Mouse (Mus musculus) lung, embryonic 16.5 days (tissue): ENCODE results near the gene Cep170b. TPM values are rescaled to one million over a fixed set of nuclear protein-coding genes. Genes with fewer than 3 reads are reported as not detected.

Experiments
- ATAC-seq: fragments of 200-750 bp; cut with Nextera tagmentation; 2 replicates; pipeline ENCODE4 v1.8.0; 2017; ENCODE audit warnings: low read depth, mild to moderate bottlenecking, moderate library complexity
- H3K27ac ChIP-seq: fragments of 300-500 bp; sonication (generic); 2 replicates; pipeline ENCODE4 v1.5.1; 2014; ENCODE audit warnings: mild to moderate bottlenecking, control low read depth, low read length
- H3K27me3 ChIP-seq: fragments of 300-500 bp; sonication (generic); 2 replicates; pipeline ENCODE4 v1.6.1; 2014; ENCODE audit warnings: low read depth, low read length, mixed read lengths; ENCODE audit not compliant: control insufficient read depth, insufficient read depth
- H3K36me3 ChIP-seq: fragments of 300-500 bp; sonication (generic); 2 replicates; pipeline ENCODE4 v1.6.1; 2014; ENCODE audit warnings: low read length; ENCODE audit not compliant: control insufficient read depth, insufficient read depth
- H3K4me1 ChIP-seq: fragments of 300-500 bp; sonication (generic); replicated peaks from 2 replicates; pipeline ENCODE4 v1.6.1; 2014; ENCODE audit warnings: low read length, mixed read lengths; ENCODE audit not compliant: control insufficient read depth, insufficient read depth
- H3K4me2 ChIP-seq: fragments of 300-500 bp; sonication (generic); 2 replicates; pipeline ENCODE4 v1.6.1; 2014; ENCODE audit warnings: low read depth, low read length, control low read depth
- H3K4me3 ChIP-seq: fragments of 300-500 bp; sonication (generic); 2 replicates; pipeline ENCODE4 v1.5.1; 2014; ENCODE audit warnings: mild to moderate bottlenecking, low read length, control low read depth
- H3K9ac ChIP-seq: fragments of 300-500 bp; sonication (generic); 2 replicates; pipeline ENCODE4 v1.6.1; 2014; ENCODE audit warnings: low read length, control low read depth
- H3K9me3 ChIP-seq: fragments of 300-500 bp; sonication (generic); 2 replicates; pipeline ENCODE4 v1.6.1; 2016; ENCODE audit warnings: low read length; ENCODE audit not compliant: control insufficient read depth
- WGBS: fragments of 180-500 bp; shearing (Covaris S2); extraction: QIAGEN DNeasy Blood & Tissue Kit; methylation state at CpG from one replicate; pipeline ENCODE4 v1.1.7; 2014; 5-methylcytosine and 5-hydroxymethylcytosine counted together
- polyA plus RNA-seq: library from polyadenylated mRNA; unstranded; fragments of >200 nt; fragmentation: Nextera tagmentation; extraction: Ambion mirVana; gene quantifications from 2 replicates; pipeline ENCODE4 v1.2.1, GENCODE M21; 2015

Gene Cep170b
- polyA plus RNA-seq, 1 experiment from 2014 or later, result 13.5 TPM

DNA sequence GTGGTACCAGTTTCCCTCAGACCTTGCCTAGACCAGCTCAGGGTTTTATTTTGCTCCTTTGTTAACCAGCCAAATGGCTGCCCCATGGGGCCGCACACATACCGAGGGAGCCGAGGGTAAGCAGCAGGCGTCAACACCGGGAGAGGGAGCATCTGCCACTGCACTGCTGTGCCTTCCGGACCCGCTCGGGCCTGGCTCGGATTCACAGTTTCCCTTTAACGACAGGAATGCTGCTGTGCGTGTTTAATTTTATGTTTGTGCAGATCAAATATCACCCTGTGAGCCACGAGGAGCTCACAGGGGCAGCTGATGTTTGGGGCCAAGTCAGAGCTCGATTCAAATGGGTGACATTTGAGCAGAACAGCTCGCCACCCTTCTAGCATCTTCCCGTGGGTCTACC lies 19.7 kb upstream of the Cep170b start:
- Histone ChIP-seq H3K27ac (no peak overlapping the region), H3K27me3 (peaks cover 2% of the 10 kb centered on the region; the same call in 1 of the 2 replicates), H3K9me3 (no peaks in the 10 kb centered on the region), H3K4me2 (peak overlapping the region; percentile 38), H3K9ac (peak overlapping the region; percentile 42), H3K36me3 (no peaks in the 10 kb centered on the region), H3K4me3 (peak overlapping the region; percentile 4; the same call in 1 of the 2 replicates), H3K4me1 (peaks cover 10% of the 10 kb centered on the region)
- WGBS, result 5% methylated on average over 15 of the region's 15 CpGs
- peak; percentile 51; the same call in 1 of the 2 replicates for ATAC-seq

DNA sequence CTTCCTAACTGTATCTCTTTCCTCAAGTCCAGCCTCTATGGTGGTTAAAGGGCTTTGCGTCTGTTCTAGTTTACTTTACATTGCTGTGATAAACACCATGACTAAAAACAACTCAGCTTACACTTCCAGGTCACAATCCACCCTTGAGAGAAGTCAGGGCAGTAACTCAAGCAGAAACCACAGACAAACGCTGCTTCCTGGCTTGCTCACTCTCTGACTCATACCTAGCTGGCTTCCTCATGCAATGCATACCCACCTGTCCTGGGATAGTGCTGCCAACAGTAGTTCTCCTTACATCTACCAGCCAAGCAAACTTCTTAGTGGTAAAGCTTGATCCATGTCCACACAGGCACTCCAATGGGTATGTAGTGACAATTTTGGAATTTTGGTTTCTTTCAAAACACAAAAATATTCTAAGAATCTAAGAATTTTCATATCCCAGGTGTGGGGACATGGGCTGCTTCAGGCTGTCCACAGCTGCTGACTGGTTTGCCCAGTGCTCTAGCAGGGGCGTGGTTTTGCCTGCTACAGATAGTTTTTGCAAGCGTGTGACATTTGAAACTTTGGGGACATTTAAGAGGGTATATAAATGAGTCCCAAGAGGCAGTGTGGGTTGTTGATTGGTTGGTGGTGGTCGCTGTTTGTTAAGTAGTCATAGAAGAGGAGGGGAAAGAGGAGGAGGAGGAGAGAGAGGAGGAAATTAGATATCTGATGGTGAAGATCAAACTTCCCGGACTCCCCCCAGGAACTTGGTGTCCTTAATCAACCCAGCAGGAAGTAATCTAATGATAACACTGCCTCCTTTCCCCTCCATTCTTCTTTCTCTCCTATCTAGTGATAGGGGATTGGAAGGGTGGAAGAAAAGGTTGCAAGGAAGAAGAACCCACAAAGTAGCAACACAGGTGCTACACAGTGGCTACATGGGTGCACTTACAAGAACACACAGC lies 17.6 kb upstream of the Cep170b start:
- no peak for ATAC-seq
- H3K4me1 ChIP-seq, result peaks cover 10% of the 10 kb centered on the region
- H3K27ac ChIP-seq, result no peak overlapping the region
- H3K36me3 ChIP-seq, result no peaks in the 10 kb centered on the region
- WGBS, result 37% methylated on average over 6 of the region's 6 CpGs
- H3K9ac ChIP-seq, result no peak overlapping the region
- peaks cover 2% of the 10 kb centered on the region; the same call in 1 of the 2 replicates for H3K27me3 ChIP-seq
- no peaks in the 10 kb centered on the region for H3K9me3 ChIP-seq
- no peak overlapping the region for H3K4me2 ChIP-seq
- no peak overlapping the region for H3K4me3 ChIP-seq

DNA sequence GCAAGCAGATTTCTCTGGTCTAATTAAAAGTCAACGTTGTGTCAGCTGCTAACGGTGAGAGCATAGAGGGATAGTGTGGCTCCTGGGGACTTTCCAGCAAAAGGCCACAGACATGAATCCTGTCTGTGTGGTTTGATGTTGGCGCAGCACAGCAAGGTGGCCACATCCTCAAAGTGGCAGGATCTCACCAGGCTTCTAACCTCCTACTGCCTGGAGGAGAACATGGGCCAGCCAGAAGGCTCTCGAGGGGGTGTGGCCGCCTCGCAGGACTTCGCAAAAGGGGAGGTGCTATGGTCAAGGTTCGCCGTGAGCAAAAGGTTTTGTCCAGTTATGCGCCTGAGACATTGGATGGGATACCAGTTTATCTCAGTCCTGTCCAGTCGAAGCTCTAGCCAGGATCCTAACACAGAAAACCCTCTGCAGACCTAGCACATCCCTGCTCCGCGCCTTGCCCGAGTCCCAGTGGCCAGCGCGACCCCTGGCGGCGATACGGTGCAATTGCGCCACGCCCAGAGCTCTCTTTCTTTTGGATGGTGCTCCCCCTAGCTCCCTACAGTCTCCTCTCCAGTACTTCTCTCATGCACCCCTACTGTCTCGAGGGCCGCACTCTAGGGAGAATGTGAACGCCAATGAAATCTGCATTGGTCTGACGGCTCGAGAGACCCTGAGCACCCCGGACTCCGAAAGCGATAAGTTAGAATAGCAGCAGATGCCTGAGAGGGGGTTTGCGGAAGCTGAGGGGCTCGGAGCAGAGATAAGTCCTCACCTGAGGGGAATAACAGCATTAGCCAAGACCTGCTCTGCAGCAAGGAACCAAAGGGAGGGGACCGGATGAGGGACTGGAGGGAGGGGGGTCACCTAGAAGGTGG lies 13.3 kb upstream of the Cep170b start:
- H3K4me2 ChIP-seq, result peak overlapping the region; percentile 51
- H3K4me1 ChIP-seq, result no peaks in the 10 kb centered on the region
- peak overlapping the region; percentile 25; the same call in 1 of the 2 replicates for H3K9ac ChIP-seq
- ATAC-seq, result peak; percentile 91
- no peaks in the 10 kb centered on the region for H3K9me3 ChIP-seq
- H3K27me3 ChIP-seq, result peaks cover 3% of the 10 kb centered on the region; the same call in 1 of the 2 replicates
- no peaks in the 10 kb centered on the region for H3K36me3 ChIP-seq
- no peak overlapping the region for H3K27ac ChIP-seq
- peak overlapping the region; percentile 30 for H3K4me3 ChIP-seq
- WGBS, result 9% methylated on average over 32 of the region's 32 CpGs

DNA sequence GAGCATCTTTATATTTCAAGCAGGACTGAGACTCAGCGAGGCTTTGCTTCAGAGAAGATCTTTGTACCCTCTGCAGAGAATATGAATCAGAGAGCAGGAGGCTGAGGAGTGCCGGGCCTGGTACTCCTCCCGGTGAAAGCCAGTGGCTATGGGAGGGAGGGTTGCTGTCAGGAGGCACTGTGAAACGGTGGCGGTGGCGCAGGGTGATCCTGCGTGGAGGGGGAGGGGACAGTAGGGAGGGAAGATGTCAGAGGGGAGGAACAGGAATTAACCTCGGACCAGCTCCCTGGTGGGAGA lies 12.7 kb upstream of the Cep170b start:
- no peak overlapping the region for H3K9ac ChIP-seq
- peaks cover 3% of the 10 kb centered on the region; the same call in 1 of the 2 replicates for H3K27me3 ChIP-seq
- no peak overlapping the region for H3K4me3 ChIP-seq
- WGBS, result 16% methylated on average over 8 of the region's 8 CpGs
- no peaks in the 10 kb centered on the region for H3K9me3 ChIP-seq
- no peaks in the 10 kb centered on the region for H3K36me3 ChIP-seq
- no peaks in the 10 kb centered on the region for H3K4me1 ChIP-seq
- H3K4me2 ChIP-seq, result no peak overlapping the region
- peak; percentile 11; the same call in 1 of the 2 replicates for ATAC-seq
- no peak overlapping the region for H3K27ac ChIP-seq

DNA sequence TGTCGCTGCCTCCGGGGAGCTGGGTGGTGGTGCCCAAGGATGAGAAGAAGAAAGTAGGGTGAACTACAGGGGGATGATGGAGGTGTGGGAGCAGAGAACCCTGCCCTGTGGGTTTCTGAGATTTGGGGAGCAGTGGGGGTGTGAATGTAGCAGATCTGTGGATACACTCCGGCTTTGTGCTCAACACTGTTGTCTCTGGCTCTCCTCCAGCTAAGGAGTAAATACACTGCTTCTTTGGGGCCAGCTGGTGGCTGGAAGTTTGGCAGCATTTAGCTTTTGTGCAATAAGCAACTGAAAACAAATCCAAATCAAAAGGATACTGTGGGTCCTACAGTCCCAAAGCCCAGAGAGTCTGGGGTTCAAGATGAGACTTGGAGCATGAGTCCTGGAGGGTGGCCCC lies 6.3 kb upstream of the Cep170b start:
- Histone ChIP-seq H3K36me3 (no peaks in the 10 kb centered on the region), H3K9ac (no peak overlapping the region), H3K9me3 (no peaks in the 10 kb centered on the region), H3K4me2 (no peak overlapping the region), H3K4me1 (peaks cover 8% of the 10 kb centered on the region), H3K27me3 (no peaks in the 10 kb centered on the region), H3K27ac (peak overlapping the region; percentile 18; the same call in 1 of the 2 replicates), H3K4me3 (no peak overlapping the region)
- whole genome bisulfite sequencing, result 47% methylated on average over 3 of the region's 3 CpGs
- peak; percentile 43; the same call in 1 of the 2 replicates for ATAC-seq

DNA sequence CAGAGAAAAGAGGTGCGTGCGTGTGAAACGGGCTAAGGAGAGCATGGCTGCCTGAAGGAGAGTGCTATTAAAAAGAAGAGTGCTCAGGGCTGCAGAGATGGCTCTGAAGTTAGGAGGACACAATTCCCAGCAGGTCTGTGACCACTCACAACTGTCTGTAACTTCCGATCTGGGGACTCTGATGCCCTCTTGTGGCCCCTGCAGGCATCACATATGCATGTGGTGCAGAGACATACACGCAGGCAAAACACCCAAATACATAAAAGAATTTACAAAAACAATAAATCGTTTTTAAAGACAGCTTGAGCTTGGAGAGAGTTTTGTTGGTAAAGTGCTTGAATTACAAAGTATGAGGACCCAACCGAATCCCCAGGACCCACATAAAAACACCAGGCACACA lies 3.1 kb upstream of the Cep170b start:
- H3K36me3 ChIP-seq, result no peaks in the 10 kb centered on the region
- no peaks in the 10 kb centered on the region for H3K9me3 ChIP-seq
- H3K9ac ChIP-seq, result no peak overlapping the region
- no peak overlapping the region for H3K27ac ChIP-seq
- no peak overlapping the region for H3K4me3 ChIP-seq
- 30% methylated on average over 7 of the region's 7 CpGs for WGBS
- no peak for ATAC-seq
- no peak overlapping the region for H3K4me2 ChIP-seq
- H3K27me3 ChIP-seq, result peaks cover 5% of the 10 kb centered on the region; the same call in 1 of the 2 replicates
- H3K4me1 ChIP-seq, result peaks cover 16% of the 10 kb centered on the region

DNA sequence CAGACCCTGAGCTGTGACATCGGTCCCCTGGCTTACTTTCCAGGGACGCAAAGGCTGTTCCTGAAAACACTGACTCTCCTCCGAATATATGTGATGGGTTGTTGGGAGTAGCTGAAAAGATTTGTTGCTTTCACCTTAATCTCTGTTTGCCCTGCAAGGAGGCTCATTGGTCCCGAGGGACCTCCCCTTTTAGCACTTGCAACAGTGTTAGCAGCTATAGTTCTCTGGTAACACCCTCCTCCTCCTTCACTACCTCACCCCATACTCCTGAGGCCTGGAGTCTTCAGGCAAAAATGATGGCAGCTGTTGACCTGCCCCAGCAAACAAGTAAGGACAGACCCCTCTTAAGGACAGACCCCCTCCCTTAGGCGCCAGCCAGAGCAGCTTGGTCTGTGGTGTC lies 1.3 kb upstream of the Cep170b start:
- H3K27me3 ChIP-seq, result peaks cover 5% of the 10 kb centered on the region; the same call in 1 of the 2 replicates
- no peak for ATAC-seq
- H3K4me2 ChIP-seq, result no peak overlapping the region
- no peaks in the 10 kb centered on the region for H3K9me3 ChIP-seq
- H3K36me3 ChIP-seq, result no peaks in the 10 kb centered on the region
- no peak overlapping the region for H3K4me3 ChIP-seq
- WGBS, result 50% methylated on average over 5 of the region's 5 CpGs
- H3K4me1 ChIP-seq, result peaks cover 21% of the 10 kb centered on the region
- no peak overlapping the region for H3K9ac ChIP-seq
- H3K27ac ChIP-seq, result no peak overlapping the region

DNA sequence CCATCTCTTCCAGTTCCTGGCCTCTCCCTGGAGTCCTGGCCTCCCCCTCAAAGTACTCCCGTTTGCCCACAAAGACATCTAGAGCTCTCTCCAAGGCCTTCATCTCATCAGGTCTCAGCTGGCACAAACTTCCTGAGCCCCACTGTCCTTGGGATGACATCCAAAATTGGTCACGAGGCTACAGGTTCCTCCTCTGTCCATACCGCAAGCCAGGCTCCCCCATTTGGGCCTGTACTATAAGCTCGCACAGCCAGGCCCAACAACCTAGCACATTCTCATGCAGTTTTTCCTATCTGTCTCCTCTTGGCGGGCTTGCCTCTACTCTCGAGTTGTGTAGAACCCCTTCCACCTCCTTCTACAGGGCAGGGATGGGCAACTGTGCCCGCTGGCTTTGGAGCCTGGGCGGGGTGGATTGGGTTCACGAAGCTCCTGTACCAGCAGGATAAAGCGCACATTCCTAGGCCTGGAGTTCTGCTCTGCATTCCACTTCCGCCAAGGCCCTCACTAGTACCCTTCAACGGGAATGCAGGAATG lies 702 bp downstream of the Cep170b start:
- H3K4me1 ChIP-seq, result peaks cover 17% of the 10 kb centered on the region
- peak overlapping the region; percentile 98 for H3K27ac ChIP-seq
- ATAC-seq, result no peak
- no peaks in the 10 kb centered on the region for H3K36me3 ChIP-seq
- 45% methylated on average over 12 of the region's 12 CpGs for WGBS
- H3K9me3 ChIP-seq, result no peaks in the 10 kb centered on the region
- H3K4me3 ChIP-seq, result peak overlapping the region; percentile 74
- peak overlapping the region; percentile 88 for H3K4me2 ChIP-seq
- peaks cover 5% of the 10 kb centered on the region; the same call in 1 of the 2 replicates for H3K27me3 ChIP-seq
- peak overlapping the region; percentile 56 for H3K9ac ChIP-seq
